Mouse (Mus musculus) retina, postnatal 1 day (tissue): Measurements from ENCODE around the gene Mucl3.

Source experiments
- DNase-seq: peaks from one replicate; pipeline ENCODE4 v3.0.0-alpha.2; 2012

Gene Mucl3

GRCm38 (mm10) chr17:35643609-35644236 is at the start of gene Mucl3:
Gene Mucl3 (minus strand): TSS chr17:35643695.
- no peak for DNase-seq

- DNase-seq = no peak
These were observed 48.9 kb upstream of the Mucl3 start for GRCm38 (mm10) chr17:35692368-35692767.

GRCm38 (mm10) chr17:35691811-35692210 is 48.3 kb upstream of the Mucl3 start:
- no peak for DNase-seq

- DNase-seq = no peak
These were observed 46.6 kb upstream of the Mucl3 start for GRCm38 (mm10) chr17:35689936-35690645.

GRCm38 (mm10) chr17:35688347-35689175 is 45.1 kb upstream of the Mucl3 start:
- DNase-seq = no peak

- peak; percentile 64 for DNase-seq
These were observed 41.6 kb upstream of the Mucl3 start for GRCm38 (mm10) chr17:35685061-35685460.

GRCm38 (mm10) chr17:35681986-35682385 is 38.5 kb upstream of the Mucl3 start:
- no peak for DNase-seq

GRCm38 (mm10) chr17:35680591-35680990 is 37.1 kb upstream of the Mucl3 start:
- DNase-seq = no peak

GRCm38 (mm10) chr17:35673416-35674035 is 30.0 kb upstream of the Mucl3 start, which contains the start of gene Gtf2h4:
Gene Gtf2h4 (minus strand): TSS chr17:35673739.
- DNase-seq = peak; percentile 98

- no peak for DNase-seq
These were observed 29.0 kb upstream of the Mucl3 start for GRCm38 (mm10) chr17:35672527-35672926.

- DNase-seq = no peak
These were observed 28.4 kb upstream of the Mucl3 start for GRCm38 (mm10) chr17:35671846-35672245.

GRCm38 (mm10) chr17:35669731-35670130 is 26.2 kb upstream of the Mucl3 start:
- DNase-seq = no peak

GRCm38 (mm10) chr17:35667334-35668065 is 24.0 kb upstream of the Mucl3 start, which contains the start of gene Vars2:
Gene Vars2 (minus strand): TSS chr17:35667592.
- DNase-seq = peak; percentile 96

GRCm38 (mm10) chr17:35666851-35667256 is 23.4 kb upstream of the Mucl3 start:
- peak; percentile 69 for DNase-seq

GRCm38 (mm10) chr17:35665957-35666515 is 22.5 kb upstream of the Mucl3 start:
- DNase-seq = no peak

- no peak for DNase-seq
These were observed 9.6 kb upstream of the Mucl3 start for GRCm38 (mm10) chr17:35653086-35653485.

GRCm38 (mm10) chr17:35649429-35649828 is 5.9 kb upstream of the Mucl3 start:
- no peak for DNase-seq

- no peak for DNase-seq
These were observed 4.1 kb downstream of the Mucl3 start for GRCm38 (mm10) chr17:35639352-35639751.

GRCm38 (mm10) chr17:35638475-35639190 is 4.9 kb downstream of the Mucl3 start:
- peak; percentile 92 for DNase-seq

- peak; percentile 40 for DNase-seq
These were observed 7.1 kb downstream of the Mucl3 start for GRCm38 (mm10) chr17:35636363-35636762.

GRCm38 (mm10) chr17:35635699-35636111 is 7.8 kb downstream of the Mucl3 start:
- DNase-seq = peak; percentile 84
